Mouse (Mus musculus): Measurements from ENCODE around the gene Osbpl9. TPM values are rescaled to one million over a fixed set of nuclear protein-coding genes. Genes with fewer than 3 reads are reported as not detected.

Osbpl9 gene
- total and polyA plus RNA-seq, 3 experiments, result 91.6 to 102 (median 92.3) TPM

GRCm38 (mm10) chr4:109106034-109106433 is 96.0 kb downstream of the Osbpl9 start:
- Histone ChIP-seq H3K79me2 (replicated peaks; ENCODE audit: control insufficient read depth, insufficient read depth, low read length) (peaks cover 6% of the 10 kb centered on the region), H3K27me3 (ENCODE audit: control insufficient read depth, insufficient read depth, low read length) (no peaks in the 10 kb centered on the region), H3K9ac (ENCODE audit: low read depth, low read length) (no peak overlapping the region), H3K4me1 (ENCODE audit: control insufficient read depth, insufficient read depth, low read length) (peaks cover 7% of the 10 kb centered on the region), H3K27ac (peak overlapping the region; percentile 52), H3K4me3 (no peak overlapping the region), H3K36me3 (ENCODE audit: control insufficient read depth, insufficient read depth, low read length) (peaks cover 18% of the 10 kb centered on the region)
- intact Hi-C loops (cut with DNase I), result no loop called here
- WGBS, result 24% methylated on average over 3 of the region's 3 CpGs
- TF ChIP-seq EP300 (IDR thresholded peaks at IDR 0.05; ENCODE audit: insufficient read depth, low read depth, low read length) (peak; percentile 73; the same call in 1 of the 2 replicates), CTCF (IDR thresholded peaks at IDR 0.05) (no peak), POLR2A (IDR thresholded peaks at IDR 0.05; ENCODE audit: insufficient read depth, low read depth, low read length) (no peak)
- peak in 1 of 2 experiments; percentile 59 for DNase-seq

- Histone ChIP-seq H3K36me3 (ENCODE audit: control insufficient read depth, insufficient read depth, low read length) (peaks cover 17% of the 10 kb centered on the region), H3K27me3 (ENCODE audit: control insufficient read depth, insufficient read depth, low read length) (no peaks in the 10 kb centered on the region), H3K9ac (ENCODE audit: low read depth, low read length) (no peak overlapping the region), H3K4me1 (ENCODE audit: control insufficient read depth, insufficient read depth, low read length) (peaks cover 7% of the 10 kb centered on the region), H3K27ac (no peak overlapping the region), H3K4me3 (no peak overlapping the region), H3K79me2 (replicated peaks; ENCODE audit: control insufficient read depth, insufficient read depth, low read length) (peaks cover 6% of the 10 kb centered on the region)
- no peak for DNase-seq
- intact Hi-C loops (cut with DNase I), result no loop called here
- TF ChIP-seq EP300 (IDR thresholded peaks at IDR 0.05; ENCODE audit: insufficient read depth, low read depth, low read length) (no peak), CTCF (IDR thresholded peaks at IDR 0.05) (no peak), POLR2A (IDR thresholded peaks at IDR 0.05; ENCODE audit: insufficient read depth, low read depth, low read length) (no peak)
Observed at GRCm38 (mm10) chr4:109105254-109105653, 96.8 kb downstream of the Osbpl9 start.

GRCm38 (mm10) chr4:109103145-109103883 is 98.8 kb downstream of the Osbpl9 start:
- no peak for TF ChIP-seq POLR2A (IDR thresholded peaks at IDR 0.05; ENCODE audit: insufficient read depth, low read depth, low read length)
- no peak for TF ChIP-seq EP300 (IDR thresholded peaks at IDR 0.05; ENCODE audit: insufficient read depth, low read depth, low read length)
- TF ChIP-seq CTCF (IDR thresholded peaks at IDR 0.05), result no peak
- H3K27me3 ChIP-seq (ENCODE audit: control insufficient read depth, insufficient read depth, low read length), result no peaks in the 10 kb centered on the region
- H3K4me1 ChIP-seq (ENCODE audit: control insufficient read depth, insufficient read depth, low read length), result peaks cover 6% of the 10 kb centered on the region
- intact Hi-C loops (cut with DNase I), result no loop called here
- no peak overlapping the region for H3K27ac ChIP-seq
- no peak for DNase-seq
- peaks cover 20% of the 10 kb centered on the region for H3K36me3 ChIP-seq (ENCODE audit: control insufficient read depth, insufficient read depth, low read length)
- H3K79me2 ChIP-seq (replicated peaks; ENCODE audit: control insufficient read depth, insufficient read depth, low read length), result peaks cover 6% of the 10 kb centered on the region
- H3K4me3 ChIP-seq, result no peak overlapping the region
- 59% methylated on average over 9 of the region's 9 CpGs for WGBS
- no peak overlapping the region for H3K9ac ChIP-seq (ENCODE audit: low read depth, low read length)

GRCm38 (mm10) chr4:109102574-109102973 is 99.5 kb downstream of the Osbpl9 start:
- Histone ChIP-seq H3K27me3 (ENCODE audit: control insufficient read depth, insufficient read depth, low read length) (no peaks in the 10 kb centered on the region), H3K4me3 (no peak overlapping the region), H3K36me3 (ENCODE audit: control insufficient read depth, insufficient read depth, low read length) (peaks cover 16% of the 10 kb centered on the region), H3K27ac (no peak overlapping the region), H3K9ac (ENCODE audit: low read depth, low read length) (no peak overlapping the region), H3K4me1 (ENCODE audit: control insufficient read depth, insufficient read depth, low read length) (peaks cover 4% of the 10 kb centered on the region), H3K79me2 (replicated peaks; ENCODE audit: control insufficient read depth, insufficient read depth, low read length) (peaks cover 8% of the 10 kb centered on the region)
- intact Hi-C loops (cut with DNase I), result no loop called here
- TF ChIP-seq CTCF (IDR thresholded peaks at IDR 0.05) (no peak), POLR2A (IDR thresholded peaks at IDR 0.05; ENCODE audit: insufficient read depth, low read depth, low read length) (no peak), EP300 (IDR thresholded peaks at IDR 0.05; ENCODE audit: insufficient read depth, low read depth, low read length) (no peak)
- WGBS, result 92% methylated on average over 5 of the region's 5 CpGs
- no peak for DNase-seq

GRCm38 (mm10) chr4:109098861-109099260 is 103.2 kb downstream of the Osbpl9 start:
- DNase-seq, result no peak
- H3K79me2 ChIP-seq (replicated peaks; ENCODE audit: control insufficient read depth, insufficient read depth, low read length), result peaks cover 5% of the 10 kb centered on the region; the same call in 1 of the 2 replicates
- no peaks in the 10 kb centered on the region for H3K27me3 ChIP-seq (ENCODE audit: control insufficient read depth, insufficient read depth, low read length)
- intact Hi-C loops (cut with DNase I), result no loop called here
- H3K9ac ChIP-seq (ENCODE audit: low read depth, low read length), result no peak overlapping the region
- WGBS, result 89% methylated on average over 3 of the region's 3 CpGs
- peaks cover 18% of the 10 kb centered on the region for H3K36me3 ChIP-seq (ENCODE audit: control insufficient read depth, insufficient read depth, low read length)
- no peak overlapping the region for H3K4me3 ChIP-seq
- H3K4me1 ChIP-seq (ENCODE audit: control insufficient read depth, insufficient read depth, low read length), result peaks cover 7% of the 10 kb centered on the region
- no peak for TF ChIP-seq POLR2A (IDR thresholded peaks at IDR 0.05; ENCODE audit: insufficient read depth, low read depth, low read length)
- TF ChIP-seq EP300 (IDR thresholded peaks at IDR 0.05; ENCODE audit: insufficient read depth, low read depth, low read length), result no peak
- no peak for TF ChIP-seq CTCF (IDR thresholded peaks at IDR 0.05)
- H3K27ac ChIP-seq, result no peak overlapping the region

GRCm38 (mm10) chr4:109094269-109094668 is 107.8 kb downstream of the Osbpl9 start:
- H3K4me3 ChIP-seq, result no peak overlapping the region
- H3K4me1 ChIP-seq (ENCODE audit: control insufficient read depth, insufficient read depth, low read length), result peaks cover 7% of the 10 kb centered on the region
- intact Hi-C loops (cut with DNase I), result loop anchor here (5.0 kb wide), 1 partner anchor 53 kb away; no protein-coding TSS in a partner anchor
- no peak overlapping the region; the same call in 1 of the 2 replicates for H3K27ac ChIP-seq
- H3K79me2 ChIP-seq (replicated peaks; ENCODE audit: control insufficient read depth, insufficient read depth, low read length), result peaks cover 1% of the 10 kb centered on the region
- no peaks in the 10 kb centered on the region for H3K27me3 ChIP-seq (ENCODE audit: control insufficient read depth, insufficient read depth, low read length)
- no peak overlapping the region for H3K9ac ChIP-seq (ENCODE audit: low read depth, low read length)
- 46% methylated on average over 2 of the region's 2 CpGs for WGBS
- TF ChIP-seq POLR2A (IDR thresholded peaks at IDR 0.05; ENCODE audit: insufficient read depth, low read depth, low read length), result no peak
- TF ChIP-seq EP300 (IDR thresholded peaks at IDR 0.05; ENCODE audit: insufficient read depth, low read depth, low read length), result no peak
- H3K36me3 ChIP-seq (ENCODE audit: control insufficient read depth, insufficient read depth, low read length), result peaks cover 17% of the 10 kb centered on the region
- no peak for DNase-seq
